Mouse (Mus musculus): ENCODE measurements around the gene Tshz3. TPM values are rescaled to one million over a fixed set of nuclear protein-coding genes. Genes with fewer than 3 reads are reported as not detected.

Tshz3 gene
- 3.0 and 5.0 TPM in 2 replicates for polyA plus RNA-seq (2014; fragmentation: Nextera tagmentation; extraction: Ambion mirVana)

- Histone ChIP-seq H3K4me3 (ENCODE audit: low read depth, low read length) (peak within 1 kb of the TSS; percentile 80), H3K36me3 (ENCODE audit: control insufficient read depth, insufficient read depth, low read length) (no peaks in the 10 kb centered on the region), H3K27me3 (ENCODE audit: control insufficient read depth, insufficient read depth, low read length) (peaks cover 35% of the 10 kb centered on the region), H3K9ac (ENCODE audit: low read depth, low read length) (peak within 1 kb of the TSS; percentile 66), H3K4me1 (ENCODE audit: control insufficient read depth, insufficient read depth, low read length) (no peaks in the 10 kb centered on the region; the same call in 1 of the 2 replicates), H3K4me2 (peak within 1 kb of the TSS; percentile 100), H3K27ac (ENCODE audit: low read depth, low read length) (peak within 1 kb of the TSS; percentile 60), H3K9me3 (replicated peaks; ENCODE audit: control insufficient read depth, low read length) (no peaks in the 10 kb centered on the region)
- peak; percentile 50 for ATAC-seq (replicated peaks; ENCODE audit: insufficient number of reproducible peaks, low FRiP score, low TSS enrichment)
- WGBS (ENCODE audit: insufficient replicate concordance) = 0% methylated on average over 23 of the region's 88 CpGs
Observed at GRCm38 (mm10) chr7:36697856-36698588, at the start of gene Tshz3. Gene Tshz3 (plus strand): TSS chr7:36698118.

DNA sequence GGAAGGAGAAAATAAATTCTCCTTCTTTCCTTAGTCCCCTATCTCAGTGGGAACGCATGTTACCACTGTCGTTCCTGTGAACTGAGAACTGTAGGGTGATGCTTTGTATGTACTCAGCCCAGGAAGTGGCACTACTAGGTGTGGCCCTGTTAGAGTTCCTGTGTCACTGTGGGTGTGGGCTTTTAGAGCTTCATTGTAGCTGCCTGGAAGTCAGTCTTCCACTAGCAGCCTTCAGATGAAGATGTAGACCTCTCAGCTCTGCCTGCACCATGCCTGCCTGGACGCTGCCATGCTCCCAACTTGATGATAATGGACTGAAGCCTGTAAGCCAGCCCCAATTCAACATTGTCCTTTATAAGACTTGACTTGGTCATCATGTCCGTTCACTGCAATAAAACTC, 42.0 kb upstream of the Tshz3 start:
- Histone ChIP-seq H3K4me3 (ENCODE audit: low read depth, low read length) (no peak overlapping the region), H3K4me2 (no peak overlapping the region), H3K9ac (ENCODE audit: low read depth, low read length) (no peak overlapping the region), H3K4me1 (ENCODE audit: control insufficient read depth, insufficient read depth, low read length) (peaks cover 3% of the 10 kb centered on the region; the same call in 1 of the 2 replicates), H3K27me3 (ENCODE audit: control insufficient read depth, insufficient read depth, low read length) (no peaks in the 10 kb centered on the region), H3K27ac (ENCODE audit: low read depth, low read length) (no peak overlapping the region), H3K9me3 (replicated peaks; ENCODE audit: control insufficient read depth, low read length) (no peaks in the 10 kb centered on the region), H3K36me3 (ENCODE audit: control insufficient read depth, insufficient read depth, low read length) (no peaks in the 10 kb centered on the region)
- no peak for ATAC-seq (replicated peaks; ENCODE audit: insufficient number of reproducible peaks, low FRiP score, low TSS enrichment)
- 77% methylated on average over 4 of the region's 4 CpGs for WGBS (ENCODE audit: insufficient replicate concordance)

- Histone ChIP-seq H3K27me3 (ENCODE audit: control insufficient read depth, insufficient read depth, low read length) (no peaks in the 10 kb centered on the region), H3K27ac (ENCODE audit: low read depth, low read length) (no peak overlapping the region), H3K36me3 (ENCODE audit: control insufficient read depth, insufficient read depth, low read length) (no peaks in the 10 kb centered on the region), H3K9me3 (replicated peaks; ENCODE audit: control insufficient read depth, low read length) (no peaks in the 10 kb centered on the region), H3K9ac (ENCODE audit: low read depth, low read length) (no peak overlapping the region), H3K4me2 (no peak overlapping the region), H3K4me1 (ENCODE audit: control insufficient read depth, insufficient read depth, low read length) (peaks cover 3% of the 10 kb centered on the region; the same call in 1 of the 2 replicates), H3K4me3 (ENCODE audit: low read depth, low read length) (no peak overlapping the region)
- no peak for ATAC-seq (replicated peaks; ENCODE audit: insufficient number of reproducible peaks, low FRiP score, low TSS enrichment)
Observed at GRCm38 (mm10) chr7:36656401-36656800, 41.5 kb upstream of the Tshz3 start.

DNA sequence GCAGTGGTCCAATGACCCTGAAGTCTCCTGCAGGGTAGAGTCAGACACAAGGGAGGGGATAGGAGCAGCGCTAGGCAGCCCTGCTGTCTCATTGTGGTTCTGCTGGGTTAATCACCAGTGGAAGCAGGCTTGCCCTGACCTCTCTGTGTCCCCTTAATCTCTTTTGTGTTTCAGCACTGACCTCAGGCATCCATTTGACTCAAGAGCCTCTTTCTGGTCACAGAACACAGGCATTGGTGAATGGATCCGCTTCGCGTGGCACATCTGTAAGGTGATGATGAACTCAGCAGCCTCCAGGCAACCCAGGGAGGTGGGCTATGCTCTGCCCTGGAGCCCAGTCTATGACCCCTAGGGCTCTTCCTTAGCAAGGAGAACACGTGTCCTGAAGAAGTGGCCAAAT, 39.6 kb upstream of the Tshz3 start:
- Histone ChIP-seq H3K4me2 (no peak overlapping the region), H3K36me3 (ENCODE audit: control insufficient read depth, insufficient read depth, low read length) (no peaks in the 10 kb centered on the region), H3K4me1 (ENCODE audit: control insufficient read depth, insufficient read depth, low read length) (peaks cover 3% of the 10 kb centered on the region; the same call in 1 of the 2 replicates), H3K4me3 (ENCODE audit: low read depth, low read length) (no peak overlapping the region), H3K27me3 (ENCODE audit: control insufficient read depth, insufficient read depth, low read length) (no peaks in the 10 kb centered on the region), H3K9ac (ENCODE audit: low read depth, low read length) (no peak overlapping the region), H3K27ac (ENCODE audit: low read depth, low read length) (no peak overlapping the region), H3K9me3 (replicated peaks; ENCODE audit: control insufficient read depth, low read length) (no peaks in the 10 kb centered on the region)
- 62% methylated on average over 5 of the region's 5 CpGs for WGBS (ENCODE audit: insufficient replicate concordance)
- ATAC-seq (replicated peaks; ENCODE audit: insufficient number of reproducible peaks, low FRiP score, low TSS enrichment) = no peak

GRCm38 (mm10) chr7:36659265-36659664, 38.7 kb upstream of the Tshz3 start:
- no peaks in the 10 kb centered on the region for H3K27me3 ChIP-seq (ENCODE audit: control insufficient read depth, insufficient read depth, low read length)
- no peak overlapping the region for H3K27ac ChIP-seq (ENCODE audit: low read depth, low read length)
- H3K9ac ChIP-seq (ENCODE audit: low read depth, low read length) = no peak overlapping the region
- H3K4me2 ChIP-seq = no peak overlapping the region
- peaks cover 3% of the 10 kb centered on the region; the same call in 1 of the 2 replicates for H3K4me1 ChIP-seq (ENCODE audit: control insufficient read depth, insufficient read depth, low read length)
- ATAC-seq (replicated peaks; ENCODE audit: insufficient number of reproducible peaks, low FRiP score, low TSS enrichment) = no peak
- H3K9me3 ChIP-seq (replicated peaks; ENCODE audit: control insufficient read depth, low read length) = no peaks in the 10 kb centered on the region
- 78% methylated on average over 7 of the region's 7 CpGs for WGBS (ENCODE audit: insufficient replicate concordance)
- H3K4me3 ChIP-seq (ENCODE audit: low read depth, low read length) = no peak overlapping the region
- H3K36me3 ChIP-seq (ENCODE audit: control insufficient read depth, insufficient read depth, low read length) = no peaks in the 10 kb centered on the region

DNA sequence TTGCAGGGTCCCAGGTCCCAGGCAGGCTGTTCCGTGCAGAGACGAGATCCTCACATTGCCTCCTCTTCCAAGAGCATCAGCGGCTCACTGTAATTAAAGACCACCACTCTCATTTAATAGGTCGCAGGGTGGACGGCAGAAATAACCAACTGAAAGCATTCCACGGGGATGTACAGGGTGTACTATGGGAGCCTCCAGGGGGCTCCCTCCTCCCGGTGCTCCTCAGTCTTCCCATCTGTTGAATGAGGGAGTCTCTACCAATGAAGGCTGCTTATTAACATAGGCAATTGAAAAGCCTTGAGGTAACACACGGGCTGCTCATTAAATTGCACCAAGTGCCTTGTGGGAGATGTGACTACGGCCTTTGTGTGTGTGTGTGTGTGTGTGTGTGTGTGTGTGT, 37.3 kb upstream of the Tshz3 start:
- H3K4me3 ChIP-seq (ENCODE audit: low read depth, low read length) = no peak overlapping the region
- H3K36me3 ChIP-seq (ENCODE audit: control insufficient read depth, insufficient read depth, low read length) = no peaks in the 10 kb centered on the region
- no peak for ATAC-seq (replicated peaks; ENCODE audit: insufficient number of reproducible peaks, low FRiP score, low TSS enrichment)
- no peak overlapping the region for H3K4me2 ChIP-seq
- H3K27ac ChIP-seq (ENCODE audit: low read depth, low read length) = no peak overlapping the region
- H3K4me1 ChIP-seq (ENCODE audit: control insufficient read depth, insufficient read depth, low read length) = peaks cover 3% of the 10 kb centered on the region; the same call in 1 of the 2 replicates
- no peaks in the 10 kb centered on the region for H3K9me3 ChIP-seq (replicated peaks; ENCODE audit: control insufficient read depth, low read length)
- WGBS (ENCODE audit: insufficient replicate concordance) = 63% methylated on average over 9 of the region's 9 CpGs
- H3K9ac ChIP-seq (ENCODE audit: low read depth, low read length) = no peak overlapping the region
- H3K27me3 ChIP-seq (ENCODE audit: control insufficient read depth, insufficient read depth, low read length) = no peaks in the 10 kb centered on the region

DNA sequence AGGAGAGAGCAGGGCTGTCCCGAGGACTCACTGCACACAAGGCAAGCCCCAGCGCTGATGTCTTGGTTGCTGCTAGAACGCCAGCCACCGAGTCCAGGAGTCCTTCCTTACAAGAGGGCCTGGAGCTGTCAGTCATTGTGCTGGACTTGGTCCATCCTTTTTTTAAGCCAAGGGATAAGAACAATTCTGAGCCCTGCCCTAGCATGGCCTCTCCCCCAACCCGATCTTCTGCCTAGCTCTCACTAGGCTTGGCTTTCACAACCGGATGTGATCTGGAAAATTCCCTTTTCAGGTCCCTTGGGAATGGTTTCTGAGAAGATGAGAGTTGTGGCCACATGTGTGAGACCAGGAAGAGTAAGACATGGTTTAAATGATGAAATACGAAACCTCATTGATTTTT, 34.5 kb upstream of the Tshz3 start:
- WGBS (ENCODE audit: insufficient replicate concordance) = 73% methylated on average over 7 of the region's 7 CpGs
- H3K4me2 ChIP-seq = no peak overlapping the region
- H3K36me3 ChIP-seq (ENCODE audit: control insufficient read depth, insufficient read depth, low read length) = no peaks in the 10 kb centered on the region
- H3K4me1 ChIP-seq (ENCODE audit: control insufficient read depth, insufficient read depth, low read length) = peaks cover under 1% of the 10 kb centered on the region; the same call in 1 of the 2 replicates
- H3K27me3 ChIP-seq (ENCODE audit: control insufficient read depth, insufficient read depth, low read length) = no peaks in the 10 kb centered on the region
- no peak overlapping the region for H3K27ac ChIP-seq (ENCODE audit: low read depth, low read length)
- no peak for ATAC-seq (replicated peaks; ENCODE audit: insufficient number of reproducible peaks, low FRiP score, low TSS enrichment)
- H3K9ac ChIP-seq (ENCODE audit: low read depth, low read length) = no peak overlapping the region
- H3K4me3 ChIP-seq (ENCODE audit: low read depth, low read length) = no peak overlapping the region
- H3K9me3 ChIP-seq (replicated peaks; ENCODE audit: control insufficient read depth, low read length) = no peaks in the 10 kb centered on the region

DNA sequence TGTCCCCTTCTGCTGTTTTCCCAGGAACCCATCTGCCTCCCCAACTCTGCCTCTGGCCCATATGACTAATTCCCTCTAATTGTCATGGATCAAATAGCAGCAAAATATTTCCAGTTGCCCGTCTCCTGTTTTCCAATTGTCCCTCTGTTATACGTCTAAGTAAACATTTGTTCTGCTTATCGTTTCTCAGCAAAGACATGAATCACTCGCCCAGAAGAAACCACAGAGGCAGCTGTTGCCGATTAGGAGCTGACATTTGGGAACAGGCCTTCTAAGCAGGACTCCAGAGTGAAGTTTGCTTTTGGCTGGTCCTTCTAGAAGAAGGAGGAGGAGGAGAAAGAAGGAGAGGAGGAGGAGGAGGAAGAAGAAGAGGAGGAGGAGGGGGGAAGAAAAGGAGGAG, 30.2 kb upstream of the Tshz3 start:
- Histone ChIP-seq H3K4me3 (ENCODE audit: low read depth, low read length) (no peak overlapping the region), H3K27me3 (ENCODE audit: control insufficient read depth, insufficient read depth, low read length) (no peaks in the 10 kb centered on the region), H3K36me3 (ENCODE audit: control insufficient read depth, insufficient read depth, low read length) (no peaks in the 10 kb centered on the region), H3K27ac (ENCODE audit: low read depth, low read length) (no peak overlapping the region), H3K4me2 (no peak overlapping the region), H3K4me1 (ENCODE audit: control insufficient read depth, insufficient read depth, low read length) (no peaks in the 10 kb centered on the region), H3K9ac (ENCODE audit: low read depth, low read length) (no peak overlapping the region), H3K9me3 (replicated peaks; ENCODE audit: control insufficient read depth, low read length) (no peaks in the 10 kb centered on the region)
- ATAC-seq (replicated peaks; ENCODE audit: insufficient number of reproducible peaks, low FRiP score, low TSS enrichment) = no peak
- 27% methylated on average over 5 of the region's 5 CpGs for WGBS (ENCODE audit: insufficient replicate concordance)

DNA sequence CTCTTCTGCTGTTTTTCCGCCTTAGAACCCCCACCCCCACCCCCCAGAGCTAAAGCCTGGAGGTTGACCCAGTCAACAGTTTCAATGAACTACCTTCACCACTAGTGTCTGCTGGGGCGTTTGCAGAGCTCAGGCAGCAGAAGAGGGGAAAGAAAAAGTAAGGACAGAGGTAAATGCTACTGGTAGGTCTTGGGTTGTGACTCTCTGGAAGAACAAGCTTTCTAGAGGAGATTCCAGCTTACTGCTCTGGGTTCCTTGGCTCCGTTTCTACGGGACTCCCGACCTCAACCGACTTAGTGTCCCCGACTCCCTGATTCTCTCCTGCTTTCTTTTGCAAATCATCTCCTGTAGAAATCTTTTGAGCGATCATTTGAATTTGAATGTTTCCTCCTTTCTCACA, 19.9 kb upstream of the Tshz3 start:
- no peak overlapping the region for H3K4me3 ChIP-seq (ENCODE audit: low read depth, low read length)
- no peaks in the 10 kb centered on the region for H3K36me3 ChIP-seq (ENCODE audit: control insufficient read depth, insufficient read depth, low read length)
- H3K27me3 ChIP-seq (ENCODE audit: control insufficient read depth, insufficient read depth, low read length) = peaks cover 47% of the 10 kb centered on the region
- no peak overlapping the region for H3K4me2 ChIP-seq
- WGBS (ENCODE audit: insufficient replicate concordance) = 16% methylated on average over 8 of the region's 8 CpGs
- no peak overlapping the region for H3K27ac ChIP-seq (ENCODE audit: low read depth, low read length)
- no peak for ATAC-seq (replicated peaks; ENCODE audit: insufficient number of reproducible peaks, low FRiP score, low TSS enrichment)
- 0 out of 2 replicates have a peak, but pooled peaks cover 2% of the 10 kb centered on the region for H3K4me1 ChIP-seq (ENCODE audit: control insufficient read depth, insufficient read depth, low read length)
- no peak overlapping the region for H3K9ac ChIP-seq (ENCODE audit: low read depth, low read length)
- H3K9me3 ChIP-seq (replicated peaks; ENCODE audit: control insufficient read depth, low read length) = no peaks in the 10 kb centered on the region

Measured in heart, embryonic 11.5 days (tissue).